Mouse (Mus musculus): Measurements from ENCODE around the gene Mecom.
"Not testable (repeated sequence)": the region's sequence is repeated elsewhere in the genome, so short reads cannot be mapped to it uniquely, and the experiment has no call there.

The Mecom gene

DNA sequence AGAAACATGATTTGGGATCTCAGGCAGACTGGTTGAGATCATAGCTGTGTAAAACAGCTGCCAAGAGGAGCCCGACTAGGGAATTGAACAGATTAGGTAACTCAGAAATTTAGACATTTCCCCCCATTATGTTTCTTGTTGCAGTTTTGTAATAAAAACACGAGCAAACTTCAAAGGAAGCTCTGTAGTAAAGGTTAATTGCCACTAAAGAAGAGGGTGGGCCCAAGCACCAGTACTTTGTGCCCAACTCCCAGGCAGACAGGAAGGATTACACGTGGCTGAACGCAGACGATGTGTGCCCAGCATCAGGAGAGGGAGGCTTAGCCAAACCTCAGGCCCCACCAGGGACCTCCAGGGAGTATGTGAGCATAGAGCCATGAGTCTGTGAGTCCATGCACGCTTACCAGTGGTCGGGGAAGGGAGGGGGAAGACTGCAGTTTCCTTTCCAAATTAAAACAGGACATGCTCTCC, 303.4 kb downstream of the Mecom start:
- DNase-seq: peak; percentile 13 to 34

GRCm38 (mm10) chr3:30243776-30244275, 304.0 kb downstream of the Mecom start:
- no peak for DNase-seq

GRCm38 (mm10) chr3:30239416-30239815, 308.4 kb downstream of the Mecom start:
- no peak for DNase-seq

GRCm38 (mm10) chr3:30237493-30237892, 310.3 kb downstream of the Mecom start:
- no peak for DNase-seq

GRCm38 (mm10) chr3:30234018-30234417, 313.8 kb downstream of the Mecom start:
- DNase-seq: no peak

DNA sequence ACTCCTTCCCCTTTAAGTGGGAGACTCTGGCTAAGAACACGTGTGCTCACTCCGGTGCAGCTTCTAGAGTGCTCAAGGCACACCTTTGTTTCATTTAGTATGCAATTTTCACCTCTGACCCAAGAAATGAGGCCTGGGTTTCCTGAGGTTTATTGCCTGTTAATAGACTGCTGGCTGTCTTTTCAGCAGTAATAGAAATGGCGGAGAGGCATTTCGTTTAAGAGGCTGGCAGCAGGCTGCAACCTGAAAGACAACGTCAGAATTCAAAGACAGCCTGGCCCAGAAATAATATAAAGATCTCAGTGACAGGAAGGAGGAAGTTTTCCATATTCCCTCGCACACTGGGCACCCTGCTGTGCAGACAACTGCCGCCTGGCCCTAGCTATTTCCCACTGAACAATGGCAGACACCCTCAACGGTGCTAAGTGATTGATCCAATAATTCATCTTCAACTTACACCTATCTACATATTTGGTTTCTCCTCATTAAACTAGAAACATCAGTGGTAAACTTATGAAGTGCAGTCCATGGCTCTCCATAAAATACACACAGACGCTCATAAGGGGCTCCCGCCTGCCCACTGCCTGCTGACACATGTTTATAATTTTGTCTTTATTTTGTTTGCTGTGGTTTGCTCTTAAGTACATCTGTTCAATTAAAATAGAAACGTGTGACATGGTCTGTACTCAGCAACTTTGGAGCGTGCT, 319.7 kb downstream of the Mecom start:
- DNase-seq: no peak

DNA sequence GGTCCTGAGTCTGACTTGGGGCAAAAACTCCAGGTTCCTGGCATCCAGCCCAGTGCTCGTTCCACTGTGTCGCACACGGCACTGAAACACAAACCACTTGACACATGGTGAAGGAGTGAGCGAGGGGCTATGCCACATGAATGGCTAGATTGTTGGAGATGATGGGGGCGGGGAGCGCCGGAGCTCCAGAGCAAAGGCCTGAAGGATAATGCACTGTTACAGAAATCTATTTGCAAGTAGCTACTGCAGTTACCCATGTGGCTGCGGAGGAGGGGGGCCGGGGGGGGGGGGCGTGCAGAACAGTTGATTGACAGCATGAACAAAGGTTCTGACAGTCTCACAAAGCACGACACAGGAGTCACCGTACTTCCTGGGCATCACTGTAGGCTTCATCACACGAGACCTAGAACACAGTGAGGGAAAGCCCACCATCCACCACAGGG, 320.9 kb downstream of the Mecom start:
- DNase-seq: peak; percentile 42 to 57

DNA sequence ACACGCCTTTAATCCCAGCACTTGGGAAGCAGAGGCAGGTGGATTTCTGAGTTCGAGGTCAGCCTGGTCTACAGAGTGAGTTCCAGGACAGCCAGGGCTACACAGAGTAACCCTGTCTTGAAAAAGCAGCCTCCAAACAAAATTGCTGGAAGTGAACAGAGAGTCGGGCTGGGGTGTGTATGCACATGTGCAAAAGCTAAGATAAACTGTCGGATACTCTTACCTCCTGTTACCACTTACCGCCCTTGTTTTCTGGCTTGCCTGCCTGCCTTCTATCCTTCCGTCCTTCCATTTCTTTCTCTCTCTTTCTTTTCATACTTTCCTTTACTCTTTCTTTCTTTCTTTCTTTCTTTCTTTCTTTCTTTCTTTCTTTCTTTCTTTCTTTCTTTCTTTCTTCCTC, 322.6 kb downstream of the Mecom start:
- not testable (repeated sequence) for DNase-seq

DNA sequence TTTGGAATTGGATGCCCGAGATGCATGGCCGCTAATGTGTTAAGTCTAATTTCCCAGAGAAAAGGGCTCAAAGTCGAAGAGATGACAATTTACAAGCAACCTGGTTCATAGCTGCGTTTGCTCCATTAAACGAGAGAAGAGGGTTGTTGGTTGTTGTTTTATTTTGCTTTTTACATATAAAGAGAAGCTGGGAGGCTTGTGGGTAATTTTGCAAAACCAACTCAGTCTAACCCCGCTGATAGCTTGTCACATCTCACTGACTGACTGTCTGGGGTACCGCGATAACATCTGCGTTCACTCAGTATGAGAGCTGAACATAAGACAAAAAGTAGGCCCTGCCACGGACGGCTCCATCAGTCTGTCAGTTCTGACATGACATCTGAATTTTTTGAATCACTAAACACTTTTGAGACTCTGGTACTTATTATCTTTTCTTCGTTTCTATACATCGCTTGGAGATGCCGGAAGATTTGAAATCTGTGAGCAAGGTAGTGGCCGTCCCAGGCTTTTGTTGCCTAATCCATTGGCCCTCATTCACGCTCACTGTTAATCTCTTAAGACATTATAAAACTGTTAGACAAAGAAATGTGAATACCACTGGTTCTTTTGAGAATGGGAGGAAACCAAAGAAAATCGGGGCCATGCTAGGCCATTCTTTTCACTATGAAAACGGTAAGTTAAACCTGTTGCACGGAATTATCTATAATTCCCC, 327.0 kb downstream of the Mecom start:
- no peak for DNase-seq

DNA sequence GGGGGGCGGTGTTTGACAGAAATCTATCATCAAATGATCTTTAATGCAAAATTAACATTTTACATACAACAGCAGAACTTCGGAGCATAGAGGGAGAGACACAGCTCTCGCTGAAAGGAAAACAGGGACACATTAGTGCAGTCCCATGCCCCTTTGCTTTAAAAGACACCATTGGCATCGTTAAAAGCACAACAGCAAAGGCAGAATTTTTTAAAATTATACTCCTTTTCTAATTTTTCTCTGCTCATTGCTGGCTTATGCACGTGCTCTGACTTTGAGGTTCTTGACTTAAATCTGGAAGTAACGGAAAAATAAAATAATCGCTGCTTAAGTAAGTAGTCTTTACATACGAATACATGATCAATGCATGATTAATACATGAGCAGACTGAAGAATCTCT, 327.9 kb downstream of the Mecom start:
- DNase-seq: no peak

DNA sequence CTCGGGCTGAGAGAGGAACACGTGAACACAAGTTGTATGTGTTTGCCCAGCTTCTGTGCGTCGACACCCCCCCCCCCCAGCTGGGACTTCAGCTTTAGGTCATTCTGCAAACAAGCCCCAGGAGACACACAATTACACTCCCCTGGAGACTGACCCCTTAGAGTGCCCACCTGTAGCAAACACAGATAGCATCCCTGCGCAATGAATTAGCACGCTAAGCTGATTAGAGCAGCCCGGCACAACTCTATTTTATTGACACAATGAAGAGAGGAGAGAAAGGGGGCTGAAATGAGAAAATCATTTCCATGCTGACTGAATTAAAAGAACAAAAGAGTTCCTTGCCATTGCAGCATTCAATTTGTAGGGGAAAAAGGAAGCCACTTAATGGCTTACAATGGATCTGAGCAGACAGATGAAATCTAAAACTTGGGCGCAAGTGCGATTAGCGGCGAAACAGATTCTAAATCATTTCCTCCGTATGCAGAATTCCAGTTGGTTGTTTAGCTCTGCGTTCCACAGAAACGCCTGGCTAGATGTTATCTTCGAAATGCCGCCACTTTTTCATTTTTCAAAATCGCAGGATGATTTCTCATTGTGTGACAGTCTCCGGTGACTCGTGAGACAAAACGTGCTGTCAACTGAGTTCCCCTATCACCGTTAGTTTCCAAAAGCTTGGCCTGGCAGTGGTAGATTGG, 328.5 kb downstream of the Mecom start:
- peak in 1 of 2 experiments; percentile 12 for DNase-seq

DNA sequence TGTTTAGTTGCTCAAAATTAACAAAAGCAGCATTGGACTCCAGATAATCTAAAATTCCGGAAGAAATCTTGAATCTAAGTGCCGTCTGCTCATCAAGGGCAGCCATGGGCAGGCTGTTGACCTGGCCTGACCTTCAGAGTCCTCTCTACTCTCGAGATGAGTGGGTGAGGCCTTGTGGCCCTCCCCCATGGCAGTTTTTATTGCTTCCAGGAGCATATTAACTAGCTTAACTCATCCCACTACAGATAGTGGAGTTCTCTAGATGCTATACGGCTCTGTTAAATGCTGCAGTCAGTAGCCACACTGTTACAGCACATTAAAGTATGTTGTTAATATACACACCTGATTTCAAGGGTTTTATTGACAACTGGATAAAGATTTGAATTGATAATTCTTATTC, 333.2 kb downstream of the Mecom start:
- no peak for DNase-seq

DNA sequence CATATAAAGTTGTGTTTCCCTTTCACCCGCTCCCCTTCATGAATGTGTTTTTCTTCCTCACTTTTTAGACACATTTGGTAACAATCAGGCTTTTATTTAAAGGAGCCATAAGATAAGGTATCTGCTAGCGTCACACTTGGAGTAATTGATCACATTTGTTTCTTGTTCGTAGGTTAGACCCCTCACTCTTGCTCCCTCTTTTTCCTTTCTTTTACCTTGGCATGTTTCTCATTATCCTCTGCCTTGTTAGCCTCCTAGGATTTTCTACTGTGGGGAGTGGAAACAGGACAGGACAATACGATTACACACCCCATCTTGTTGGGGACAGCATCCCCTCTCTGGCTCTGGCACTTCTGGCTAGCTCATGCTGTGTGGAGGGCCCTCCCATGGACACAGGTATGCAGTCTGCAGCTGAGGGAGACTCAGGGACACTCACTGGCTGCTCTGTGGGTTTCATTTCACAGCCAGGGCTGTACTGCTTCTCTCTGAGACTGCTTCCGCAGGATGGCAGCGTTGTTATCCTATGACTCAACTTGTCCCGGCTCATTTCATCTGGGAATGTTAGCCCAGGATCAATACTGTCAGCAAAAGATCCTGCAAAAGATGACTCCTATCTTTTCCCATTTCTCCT, 334.2 kb downstream of the Mecom start:
- DNase-seq: no peak

- DNase-seq: no peak
These were observed 335.0 kb downstream of the Mecom start for GRCm38 (mm10) chr3:30212802-30213201.

- no peak for DNase-seq
These were observed 338.7 kb downstream of the Mecom start for GRCm38 (mm10) chr3:30209131-30209530.

- no peak for DNase-seq
These were observed 339.9 kb downstream of the Mecom start for GRCm38 (mm10) chr3:30207886-30208285.

GRCm38 (mm10) chr3:30207431-30207830, 340.4 kb downstream of the Mecom start:
- DNase-seq: peak; percentile 18 to 39

DNA sequence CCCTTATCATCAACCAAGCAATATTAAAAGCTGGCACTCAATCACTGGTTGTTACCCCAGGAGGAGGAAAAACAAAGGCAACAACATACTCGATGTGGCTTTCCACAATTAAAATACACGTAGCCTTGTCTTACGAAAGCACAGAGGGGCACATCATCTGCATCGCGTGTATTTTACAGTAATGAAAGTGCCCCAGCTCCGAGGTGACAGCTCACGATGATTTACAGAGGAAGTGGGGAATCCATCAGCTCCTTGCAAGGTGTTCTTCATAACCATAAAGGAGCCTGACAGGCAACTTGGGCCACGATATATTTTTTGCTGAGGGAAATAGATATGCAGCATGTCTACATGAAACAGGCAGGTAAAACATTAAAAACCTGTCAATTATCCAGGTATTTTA, 341.7 kb downstream of the Mecom start:
- DNase-seq: no peak

- no peak for DNase-seq
These were observed 344.0 kb downstream of the Mecom start for GRCm38 (mm10) chr3:30203764-30204163.

DNA sequence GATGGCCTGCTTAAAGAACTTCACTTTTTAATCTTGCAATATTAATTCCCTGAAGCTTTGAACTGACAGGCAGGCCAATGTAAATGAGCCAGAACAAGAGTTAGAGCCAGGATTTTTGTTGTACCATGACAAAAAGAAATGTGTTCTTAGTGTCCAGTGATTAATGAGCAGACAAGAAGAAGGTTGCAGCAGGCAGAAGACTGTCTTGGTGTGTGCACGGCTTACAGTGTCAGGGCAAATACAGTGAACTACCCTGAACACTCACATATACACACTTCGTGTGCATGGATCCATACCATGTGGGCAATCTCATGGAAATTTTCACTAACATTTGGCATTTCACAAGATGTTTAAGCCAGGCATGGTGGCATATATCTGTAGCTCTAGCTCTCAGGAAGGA, 349.0 kb downstream of the Mecom start:
- no peak for DNase-seq

DNA sequence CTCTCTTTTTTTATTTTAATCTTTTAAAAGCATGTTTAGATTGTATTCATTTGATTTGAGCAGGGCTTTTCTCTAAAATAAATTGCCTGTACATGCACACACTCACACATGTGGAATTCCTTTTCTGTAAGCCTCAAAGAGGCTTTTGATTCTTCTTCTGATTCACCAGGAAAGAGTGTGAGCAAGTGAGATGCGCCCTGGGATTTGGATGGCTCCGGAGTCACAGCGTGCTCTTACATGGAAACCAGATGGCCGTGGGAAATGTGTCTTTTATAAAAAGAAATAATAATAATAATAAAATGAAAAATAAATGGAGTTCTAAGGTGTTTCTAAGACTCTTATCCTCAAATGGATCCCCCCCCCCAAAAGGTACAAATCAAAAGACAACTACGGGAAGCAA, 349.6 kb downstream of the Mecom start:
- DNase-seq: no peak

- DNase-seq: no peak
These were observed 352.6 kb downstream of the Mecom start for GRCm38 (mm10) chr3:30195186-30195585.
